Mouse (Mus musculus): ENCODE data around the gene Gm6358. TPM values are rescaled to one million over a fixed set of nuclear protein-coding genes. Genes with fewer than 3 reads are reported as not detected.
"Not testable (repeated sequence)": the region's sequence is repeated elsewhere in the genome, so short reads cannot be mapped to it uniquely, and the experiment has no call there.

Gm6358 gene
- polyA plus RNA-seq (2015; fragmentation: Nextera tagmentation; extraction: Ambion mirVana) = not detected in 2 replicates

DNA sequence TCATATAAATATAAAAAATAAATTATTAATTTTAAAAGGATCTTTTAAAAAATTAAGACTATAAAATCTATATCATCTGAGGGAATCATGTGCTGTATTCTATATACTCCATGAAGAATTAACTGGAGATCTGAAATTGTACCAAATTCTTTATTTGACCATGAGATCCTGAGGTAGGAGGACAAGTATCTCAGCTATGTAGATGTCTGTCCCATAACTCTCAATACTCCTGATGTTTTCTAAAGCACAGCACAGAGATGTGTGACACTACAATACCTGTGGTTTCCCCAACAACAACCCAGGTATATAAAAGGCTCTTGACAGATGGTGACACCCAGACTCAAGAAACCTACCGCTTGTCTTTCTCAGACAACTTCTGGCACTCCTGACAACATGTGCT, at the start of gene Gm6358:
Gene Gm6358, plus strand, starts transcription at position 301 of the 400 bp plus-strand sequence.
- H3K27me3 ChIP-seq = no peaks in the 10 kb centered on the region
- 77% methylated on average over 1 of the region's 1 CpGs for WGBS (ENCODE audit: insufficient replicate concordance)

DNA sequence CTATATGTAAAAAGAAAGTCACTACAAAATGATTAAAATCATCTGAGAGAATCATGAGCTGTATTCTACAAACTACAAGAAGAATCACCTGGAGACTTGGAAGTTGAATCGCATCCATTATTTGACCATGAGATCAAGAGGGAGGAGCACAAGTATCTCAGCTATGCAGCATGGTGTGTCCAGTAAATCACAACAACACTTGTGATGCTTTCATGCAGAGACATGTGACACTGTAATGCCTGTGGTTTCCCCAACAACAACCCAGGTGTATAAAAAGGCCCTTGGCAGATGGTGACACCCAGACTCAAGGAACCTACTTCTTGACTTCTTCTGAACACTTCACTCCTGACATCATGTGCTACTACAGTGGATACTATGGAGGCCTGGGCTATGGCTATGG, 10.1 kb downstream of the Gm6358 start, which contains the start of gene Gm10061:
Gene Gm10061, plus strand, starts transcription at position 301 of the 400 bp plus-strand sequence.
- ATAC-seq (ENCODE audit: insufficient read depth) = no peak
- no peak within 1 kb of the TSS for H3K4me2 ChIP-seq
- H3K9ac ChIP-seq = no peak within 1 kb of the TSS
- H3K4me1 ChIP-seq (replicated peaks) = no peaks in the 10 kb centered on the region
- 80% methylated on average over 1 of the region's 1 CpGs for WGBS (ENCODE audit: insufficient replicate concordance)
- no peak within 1 kb of the TSS for H3K4me3 ChIP-seq (replicated peaks)
- no peaks in the 10 kb centered on the region for H3K9me3 ChIP-seq (replicated peaks)
- H3K27me3 ChIP-seq = no peaks in the 10 kb centered on the region
- no peaks in the 10 kb centered on the region for H3K36me3 ChIP-seq (replicated peaks)
- no peak within 1 kb of the TSS for H3K27ac ChIP-seq (replicated peaks)

More for the DNA sequence above, at the start of gene Gm6358:
- Histone ChIP-seq H3K4me2 (no peak within 1 kb of the TSS), H3K4me3 (replicated peaks) (no peak within 1 kb of the TSS), H3K9me3 (replicated peaks) (no peaks in the 10 kb centered on the region), H3K4me1 (replicated peaks) (no peaks in the 10 kb centered on the region), H3K27ac (replicated peaks) (no peak within 1 kb of the TSS), H3K9ac (no peak within 1 kb of the TSS), H3K36me3 (replicated peaks) (no peaks in the 10 kb centered on the region)
- ATAC-seq (ENCODE audit: insufficient read depth) = no peak

DNA sequence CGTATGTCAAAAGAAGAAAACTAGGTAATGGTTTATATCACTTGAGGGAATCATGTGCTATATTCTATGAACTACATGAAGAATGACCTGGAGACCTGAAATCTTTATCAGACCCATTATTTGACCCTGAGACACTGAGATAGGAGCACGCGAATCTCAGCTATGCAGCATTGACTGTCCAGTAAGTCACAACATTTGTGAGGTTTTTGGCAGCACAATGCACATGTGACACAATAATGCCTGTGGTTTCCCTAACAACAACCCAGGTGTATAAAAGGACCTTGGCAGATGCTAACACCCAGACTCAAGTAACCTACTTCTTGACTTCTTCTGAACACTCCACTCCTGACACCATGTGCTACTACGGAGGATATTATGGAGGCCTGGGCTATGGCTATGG, 17.0 kb downstream of the Gm6358 start, which contains the start of gene Gm9789:
Gene Gm9789, plus strand, starts transcription at position 301 of the 400 bp plus-strand sequence.
- H3K36me3 ChIP-seq (replicated peaks) = no peaks in the 10 kb centered on the region
- no peaks in the 10 kb centered on the region for H3K27me3 ChIP-seq
- no peak within 1 kb of the TSS for H3K4me2 ChIP-seq
- no peaks in the 10 kb centered on the region for H3K4me1 ChIP-seq (replicated peaks)
- 0 out of 2 replicates have a peak, but pooled peaks cover 3% of the 10 kb centered on the region for H3K9me3 ChIP-seq (replicated peaks)
- no peak within 1 kb of the TSS for H3K27ac ChIP-seq (replicated peaks)
- 72% methylated on average over 4 of the region's 4 CpGs for WGBS (ENCODE audit: insufficient replicate concordance)
- no peak for ATAC-seq (ENCODE audit: insufficient read depth)
- H3K9ac ChIP-seq = no peak within 1 kb of the TSS
- H3K4me3 ChIP-seq (replicated peaks) = no peak within 1 kb of the TSS

DNA sequence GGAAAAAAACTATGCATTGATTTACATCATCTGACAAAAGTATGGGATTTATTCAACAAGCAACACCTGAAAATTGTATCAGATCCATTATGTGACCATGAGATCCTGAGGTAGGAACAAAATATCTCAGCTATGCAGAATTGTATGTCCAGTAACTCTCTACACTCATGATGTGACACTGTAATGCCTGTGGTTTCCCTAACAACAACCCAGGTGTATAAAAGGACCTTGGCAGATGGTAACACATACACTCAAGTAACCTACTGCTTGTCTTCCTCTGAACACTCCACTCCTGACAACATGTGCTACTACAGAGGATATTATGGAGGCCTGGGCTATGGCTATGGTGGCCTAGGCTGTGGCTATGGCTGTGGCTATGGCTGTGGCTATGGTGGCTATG, 28.5 kb downstream of the Gm6358 start, which contains the start of gene Gm7735:
Gene Gm7735, plus strand, starts transcription at position 301 of the 400 bp plus-strand sequence.
- not testable (repeated sequence) for H3K9me3 ChIP-seq (replicated peaks); H3K27me3 ChIP-seq; H3K4me3 ChIP-seq (replicated peaks); H3K36me3 ChIP-seq (replicated peaks); ATAC-seq (ENCODE audit: insufficient read depth); H3K4me1 ChIP-seq (replicated peaks); H3K9ac ChIP-seq; H3K4me2 ChIP-seq; H3K27ac ChIP-seq (replicated peaks)

DNA sequence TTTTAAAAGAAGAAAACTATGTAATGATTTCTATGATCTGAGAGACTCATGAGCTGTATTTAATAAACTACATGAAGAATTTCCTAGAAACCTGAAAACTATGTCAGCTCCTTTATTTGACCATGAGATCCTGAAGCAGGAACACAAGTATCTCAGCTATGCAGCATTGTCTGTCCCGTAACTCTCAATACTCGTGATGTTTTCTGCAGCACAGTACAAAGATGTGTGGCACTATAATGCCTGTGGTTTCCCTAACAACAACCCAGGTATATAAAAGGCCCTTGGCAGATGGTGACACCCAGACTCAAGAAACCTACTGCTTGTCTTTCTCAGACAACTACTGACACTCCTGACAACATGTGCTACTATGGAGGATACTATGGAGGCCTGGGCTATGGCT, 33.8 kb downstream of the Gm6358 start, which contains the start of gene 1110057P08Rik:
Gene 1110057P08Rik, plus strand, starts transcription at position 301 of the 400 bp plus-strand sequence.
- Histone ChIP-seq H3K4me1 (replicated peaks) (no peaks in the 10 kb centered on the region), H3K27ac (replicated peaks) (no peak within 1 kb of the TSS), H3K9me3 (replicated peaks) (no peaks in the 10 kb centered on the region), H3K9ac (no peak within 1 kb of the TSS), H3K4me2 (no peak within 1 kb of the TSS), H3K27me3 (no peaks in the 10 kb centered on the region), H3K4me3 (replicated peaks) (no peak within 1 kb of the TSS), H3K36me3 (replicated peaks) (no peaks in the 10 kb centered on the region)
- ATAC-seq (ENCODE audit: insufficient read depth) = no peak
- WGBS (ENCODE audit: insufficient replicate concordance) = 48% methylated on average over 2 of the region's 2 CpGs

DNA sequence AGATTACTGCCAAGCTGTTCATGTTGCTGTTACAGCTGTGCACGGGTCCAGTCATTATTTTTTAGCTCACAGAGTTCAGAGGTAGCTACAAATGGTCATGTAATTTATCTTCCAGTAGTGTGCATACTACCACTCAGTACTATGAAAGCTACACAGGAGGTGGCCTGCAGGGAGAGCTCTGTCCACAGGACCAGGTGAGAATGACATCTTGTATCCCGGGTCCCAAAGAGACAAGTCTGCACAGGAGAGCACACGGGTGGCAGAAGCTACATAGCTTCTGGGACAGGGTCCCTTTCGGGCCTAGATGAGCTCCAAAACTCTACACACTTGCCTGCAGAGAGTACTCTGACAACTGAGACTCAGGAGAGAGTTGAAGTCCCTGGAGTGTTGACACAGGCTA, 48.0 kb downstream of the Gm6358 start:
- no peaks in the 10 kb centered on the region for H3K9me3 ChIP-seq (replicated peaks)
- 51% methylated on average over 4 of the region's 4 CpGs for WGBS (ENCODE audit: insufficient replicate concordance)

More for the DNA sequence above, 48.0 kb downstream of the Gm6358 start:
- Histone ChIP-seq H3K36me3 (replicated peaks) (no peaks in the 10 kb centered on the region), H3K27me3 (no peaks in the 10 kb centered on the region), H3K4me2 (no peak overlapping the region), H3K9ac (no peak overlapping the region), H3K4me1 (replicated peaks) (no peaks in the 10 kb centered on the region), H3K27ac (replicated peaks) (no peak overlapping the region), H3K4me3 (replicated peaks) (no peak overlapping the region)
- ATAC-seq (ENCODE audit: insufficient read depth) = no peak

Other genes with a start within 250 kb of the Gm6358 start
- not detected in 2 replicates for gene Krtap19-5, start 244.4 kb upstream of the Gm6358 start, polyA plus RNA-seq (2015; fragmentation: Nextera tagmentation; extraction: Ambion mirVana)
- gene Krtap19-9b, start 208.6 kb upstream of the Gm6358 start, polyA plus RNA-seq (2015; fragmentation: Nextera tagmentation; extraction: Ambion mirVana) = not detected in 2 replicates
- gene Krtap16-3, start 178.0 kb upstream of the Gm6358 start, polyA plus RNA-seq (2015; fragmentation: Nextera tagmentation; extraction: Ambion mirVana) = not detected in 2 replicates
- not detected in 2 replicates for gene Krtap22-2, start 130.1 kb upstream of the Gm6358 start, polyA plus RNA-seq (2015; fragmentation: Nextera tagmentation; extraction: Ambion mirVana)
- gene Gm10229, start 125.6 kb upstream of the Gm6358 start, polyA plus RNA-seq (2015; fragmentation: Nextera tagmentation; extraction: Ambion mirVana) = not detected in 2 replicates
- not detected in 2 replicates for gene Krtap6-1, start 109.2 kb upstream of the Gm6358 start, polyA plus RNA-seq (2015; fragmentation: Nextera tagmentation; extraction: Ambion mirVana)
- gene Gm10228, start 99.4 kb upstream of the Gm6358 start, polyA plus RNA-seq (2015; fragmentation: Nextera tagmentation; extraction: Ambion mirVana) = not detected in 2 replicates
- gene Krtap6-5, start 93.0 kb upstream of the Gm6358 start, polyA plus RNA-seq (2015; fragmentation: Nextera tagmentation; extraction: Ambion mirVana) = not detected in 2 replicates
- not detected in 2 replicates for gene 1110025L11Rik, start 76.8 kb upstream of the Gm6358 start, polyA plus RNA-seq (2015; fragmentation: Nextera tagmentation; extraction: Ambion mirVana)
- not detected in 2 replicates for gene Krtap6-3, start 56.8 kb upstream of the Gm6358 start, polyA plus RNA-seq (2015; fragmentation: Nextera tagmentation; extraction: Ambion mirVana)
- not detected in 2 replicates for gene Gm10061, start 10.2 kb downstream of the Gm6358 start, polyA plus RNA-seq (2015; fragmentation: Nextera tagmentation; extraction: Ambion mirVana)
- gene Gm9789, start 17.1 kb downstream of the Gm6358 start, polyA plus RNA-seq (2015; fragmentation: Nextera tagmentation; extraction: Ambion mirVana) = not detected in 2 replicates
- not detected in 2 replicates for gene Gm7735, start 28.6 kb downstream of the Gm6358 start, polyA plus RNA-seq (2015; fragmentation: Nextera tagmentation; extraction: Ambion mirVana)
- not detected in 2 replicates for gene 1110057P08Rik, start 33.9 kb downstream of the Gm6358 start, polyA plus RNA-seq (2015; fragmentation: Nextera tagmentation; extraction: Ambion mirVana)
- gene Krtap20-2, start 65.0 kb downstream of the Gm6358 start, polyA plus RNA-seq (2015; fragmentation: Nextera tagmentation; extraction: Ambion mirVana) = not detected in 2 replicates